Mouse (Mus musculus): ENCODE measurements at regions not wholly inside any gene's neighbourhood (a gene's known extent, or its start where the extent isn't known, plus 50 kb on each side); places are given as distances from the start of the nearest gene placed in this dataset.

- Histone ChIP-seq H3K27me3 (ENCODE audit: poor library complexity, severe bottlenecking) (no peaks in the 10 kb centered on the region), H3K9me3 (no peaks in the 10 kb centered on the region), H3K36me3 (replicated peaks) (no peaks in the 10 kb centered on the region), H3K4me1 (0 out of 2 replicates have a peak, but pooled peaks cover 4% of the 10 kb centered on the region), H3K27ac (no peak overlapping the region), H3K4me3 (no peak overlapping the region)
- DNase-seq (ENCODE audit: extremely low spot score, low spot score), result no peak
Observed at GRCm38 (mm10) chr16:15196855-15197254, 120.4 kb upstream of the Gm21897 start.

DNA sequence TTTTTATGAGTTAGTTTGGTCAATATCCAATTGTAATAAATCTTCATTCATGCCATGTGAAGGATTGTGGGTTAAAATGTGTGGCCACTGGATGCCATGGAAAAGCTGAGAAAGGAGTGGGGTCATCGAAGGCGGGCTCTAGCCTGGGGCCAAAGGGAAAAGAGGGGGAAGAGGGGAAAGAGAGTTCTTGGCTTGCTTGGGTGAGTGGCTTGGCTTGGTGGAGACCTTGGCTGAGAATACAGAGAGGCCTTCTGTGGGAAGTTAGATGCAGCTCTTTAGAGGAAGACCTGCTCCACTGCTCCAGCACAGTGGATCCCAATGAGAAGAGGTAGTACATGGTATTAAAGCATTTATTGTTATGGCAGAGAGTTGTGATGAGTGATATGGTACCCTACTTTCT lies 101.3 kb upstream of the Gm21897 start:
- no peak for DNase-seq (ENCODE audit: extremely low spot score, low spot score)
- 88% methylated on average over 2 of the region's 2 CpGs for WGBS
- no peak overlapping the region for H3K4me3 ChIP-seq
- H3K27me3 ChIP-seq (ENCODE audit: poor library complexity, severe bottlenecking), result no peaks in the 10 kb centered on the region
- H3K4me1 ChIP-seq, result no peaks in the 10 kb centered on the region
- H3K36me3 ChIP-seq (replicated peaks), result no peaks in the 10 kb centered on the region
- H3K9me3 ChIP-seq, result no peaks in the 10 kb centered on the region
- H3K27ac ChIP-seq, result no peak overlapping the region

GRCm38 (mm10) chr16:15220961-15221547 lies 96.2 kb upstream of the Gm21897 start:
- WGBS, result 73% methylated on average over 4 of the region's 4 CpGs

DNA sequence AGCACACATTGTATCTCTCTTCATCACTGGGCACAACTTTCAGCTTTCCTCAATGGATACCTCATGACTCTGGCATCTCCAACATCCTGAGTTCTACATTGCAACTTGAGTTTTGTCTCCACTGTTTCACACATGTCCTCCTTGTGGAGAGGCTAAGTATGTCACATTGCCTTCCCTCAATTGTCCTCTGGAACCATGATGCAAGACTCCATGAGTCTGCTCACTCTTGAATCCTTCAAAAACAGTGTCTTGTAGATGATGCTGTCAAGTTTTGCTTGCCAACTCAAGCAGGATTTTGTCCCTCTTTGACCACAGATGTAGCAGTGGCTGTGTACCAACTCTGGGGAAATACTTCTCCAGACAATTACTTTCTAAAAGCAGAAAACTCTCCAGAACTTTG lies 79.4 kb upstream of the Gm21897 start:
- Histone ChIP-seq H3K4me3 (no peak overlapping the region), H3K9me3 (no peaks in the 10 kb centered on the region), H3K27me3 (ENCODE audit: poor library complexity, severe bottlenecking) (no peaks in the 10 kb centered on the region), H3K27ac (no peak overlapping the region), H3K4me1 (no peaks in the 10 kb centered on the region), H3K36me3 (replicated peaks) (no peaks in the 10 kb centered on the region)
- DNase-seq (ENCODE audit: extremely low spot score, low spot score), result no peak

More at GRCm38 (mm10) chr16:15220961-15221547, 96.2 kb upstream of the Gm21897 start:
- Histone ChIP-seq H3K36me3 (replicated peaks) (no peaks in the 10 kb centered on the region), H3K4me3 (no peak overlapping the region), H3K27me3 (ENCODE audit: poor library complexity, severe bottlenecking) (no peaks in the 10 kb centered on the region), H3K27ac (no peak overlapping the region), H3K4me1 (no peaks in the 10 kb centered on the region), H3K9me3 (no peaks in the 10 kb centered on the region)
- DNase-seq (ENCODE audit: extremely low spot score, low spot score), result no peak

DNA sequence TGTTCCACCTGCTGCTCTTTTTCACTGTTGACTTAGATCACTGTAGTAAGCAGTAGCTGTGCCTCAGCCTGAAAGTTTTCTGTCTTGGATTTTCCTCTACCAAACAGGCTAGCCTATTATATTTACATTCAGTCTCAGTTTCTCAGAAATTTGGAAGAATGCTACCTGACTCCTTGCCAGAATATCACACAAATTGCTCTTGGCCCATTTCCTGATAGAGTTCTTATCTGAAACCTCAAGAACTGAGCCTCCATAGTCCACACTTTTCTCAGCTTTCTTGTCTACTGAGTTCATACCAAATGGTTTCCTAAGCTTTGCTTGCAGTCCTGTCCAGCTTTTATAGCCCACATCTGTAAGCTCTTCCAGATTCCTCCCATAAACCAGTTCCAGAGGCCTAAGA lies 78.8 kb upstream of the Gm21897 start:
- no peaks in the 10 kb centered on the region for H3K27me3 ChIP-seq (ENCODE audit: poor library complexity, severe bottlenecking)

DNA sequence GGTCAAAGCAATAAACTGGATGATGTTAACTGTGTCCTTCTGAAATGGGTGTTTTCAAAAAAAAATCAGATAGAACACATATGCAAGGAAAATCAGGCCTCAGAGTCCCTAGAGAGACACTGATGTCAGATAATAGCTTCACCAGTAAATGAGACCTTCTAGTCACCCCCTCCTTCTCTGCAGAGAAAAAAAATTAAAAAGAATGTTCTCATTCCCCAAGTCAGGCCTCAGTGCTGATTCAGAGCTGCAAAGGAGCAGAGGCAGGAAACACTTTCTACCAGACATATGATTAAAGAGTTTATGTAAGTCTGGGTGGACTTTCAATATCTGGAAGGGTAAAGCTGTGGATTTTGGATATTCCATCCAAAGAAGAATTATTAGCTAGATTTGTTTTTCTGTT lies 67.1 kb upstream of the Gm21897 start:
- Histone ChIP-seq H3K4me3 (no peak overlapping the region), H3K9me3 (no peaks in the 10 kb centered on the region), H3K36me3 (replicated peaks) (no peaks in the 10 kb centered on the region), H3K27ac (no peak overlapping the region), H3K4me1 (no peaks in the 10 kb centered on the region), H3K27me3 (ENCODE audit: poor library complexity, severe bottlenecking) (no peaks in the 10 kb centered on the region)
- no peak for DNase-seq (ENCODE audit: extremely low spot score, low spot score)

More for the DNA sequence above, 78.8 kb upstream of the Gm21897 start:
- Histone ChIP-seq H3K36me3 (replicated peaks) (no peaks in the 10 kb centered on the region), H3K27ac (no peak overlapping the region), H3K4me3 (no peak overlapping the region), H3K9me3 (no peaks in the 10 kb centered on the region), H3K4me1 (no peaks in the 10 kb centered on the region)
- DNase-seq (ENCODE audit: extremely low spot score, low spot score), result no peak

DNA sequence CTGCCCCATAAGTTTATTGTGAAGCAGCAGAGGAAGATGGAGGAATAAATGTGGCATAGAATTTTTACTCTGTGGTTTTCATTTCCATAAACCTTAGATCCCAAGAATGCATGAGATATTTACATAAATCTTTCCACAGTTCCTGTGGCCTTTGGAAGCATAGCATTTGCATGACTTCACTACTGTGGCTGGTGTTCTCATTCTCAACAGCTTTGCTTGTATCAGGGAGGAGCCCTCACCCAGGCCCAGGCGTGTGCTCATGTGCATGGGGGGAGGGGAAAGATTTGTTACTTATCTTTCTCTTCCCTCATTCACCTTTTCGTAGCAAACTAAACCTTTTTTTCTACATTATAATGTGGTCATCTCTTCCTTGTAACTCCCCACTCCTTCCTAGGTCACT lies 65.6 kb upstream of the Gm21897 start:
- Histone ChIP-seq H3K27ac (no peak overlapping the region), H3K9me3 (no peaks in the 10 kb centered on the region), H3K27me3 (ENCODE audit: poor library complexity, severe bottlenecking) (no peaks in the 10 kb centered on the region), H3K36me3 (replicated peaks) (no peaks in the 10 kb centered on the region), H3K4me1 (no peaks in the 10 kb centered on the region), H3K4me3 (no peak overlapping the region)
- DNase-seq (ENCODE audit: extremely low spot score, low spot score), result no peak
- WGBS, result 86% methylated on average over 2 of the region's 2 CpGs

- H3K27ac ChIP-seq, result no peak overlapping the region
- H3K36me3 ChIP-seq (replicated peaks), result no peaks in the 10 kb centered on the region
- 88% methylated on average over 6 of the region's 6 CpGs for WGBS
- H3K9me3 ChIP-seq, result no peaks in the 10 kb centered on the region
- DNase-seq (ENCODE audit: extremely low spot score, low spot score), result no peak
- H3K27me3 ChIP-seq (ENCODE audit: poor library complexity, severe bottlenecking), result no peaks in the 10 kb centered on the region
- H3K4me1 ChIP-seq, result no peaks in the 10 kb centered on the region
- H3K4me3 ChIP-seq, result no peak overlapping the region
Observed at GRCm38 (mm10) chr16:15252666-15253347, 64.5 kb upstream of the Gm21897 start.

- WGBS, result 82% methylated on average over 3 of the region's 3 CpGs
- Histone ChIP-seq H3K9me3 (no peaks in the 10 kb centered on the region), H3K4me3 (no peak overlapping the region), H3K27me3 (ENCODE audit: poor library complexity, severe bottlenecking) (no peaks in the 10 kb centered on the region), H3K36me3 (replicated peaks) (no peaks in the 10 kb centered on the region), H3K4me1 (no peaks in the 10 kb centered on the region), H3K27ac (no peak overlapping the region)
- DNase-seq (ENCODE audit: extremely low spot score, low spot score), result no peak
Observed at GRCm38 (mm10) chr16:15253348-15253693, 63.9 kb upstream of the Gm21897 start.

- no peaks in the 10 kb centered on the region for H3K36me3 ChIP-seq (replicated peaks)
- no peak for DNase-seq (ENCODE audit: extremely low spot score, low spot score)
- H3K9me3 ChIP-seq, result no peaks in the 10 kb centered on the region
- H3K4me3 ChIP-seq, result no peak overlapping the region
- H3K27ac ChIP-seq, result no peak overlapping the region
- no peaks in the 10 kb centered on the region for H3K4me1 ChIP-seq
- no peaks in the 10 kb centered on the region for H3K27me3 ChIP-seq (ENCODE audit: poor library complexity, severe bottlenecking)
- 97% methylated on average over 2 of the region's 2 CpGs for WGBS
Observed at GRCm38 (mm10) chr16:15254669-15255068, 62.6 kb upstream of the Gm21897 start.

DNA sequence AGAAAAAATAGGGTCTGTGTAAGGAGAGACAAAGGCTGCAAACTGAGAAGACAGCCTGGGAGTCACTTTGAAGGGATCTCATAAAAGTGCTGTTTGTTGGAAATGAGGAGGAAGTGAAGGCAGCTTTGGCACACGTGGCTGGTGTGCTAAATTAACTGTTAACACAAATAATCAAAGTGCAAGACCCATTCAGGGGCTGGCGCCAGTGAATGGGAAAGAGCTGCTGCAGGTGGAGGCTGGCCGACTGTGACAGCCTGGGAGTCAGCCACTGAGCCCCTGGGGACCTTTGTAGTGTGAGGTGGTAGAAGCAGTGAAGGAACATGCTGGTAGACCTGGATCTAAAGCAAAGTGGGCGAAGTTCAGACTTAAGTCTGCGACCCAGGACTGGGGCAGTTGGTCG lies 57.8 kb upstream of the Gm21897 start:
- Histone ChIP-seq H3K4me3 (no peak overlapping the region), H3K9me3 (no peaks in the 10 kb centered on the region), H3K27me3 (ENCODE audit: poor library complexity, severe bottlenecking) (no peaks in the 10 kb centered on the region), H3K27ac (no peak overlapping the region), H3K4me1 (no peaks in the 10 kb centered on the region), H3K36me3 (replicated peaks) (no peaks in the 10 kb centered on the region)
- whole genome bisulfite sequencing, result 67% methylated on average over 6 of the region's 6 CpGs
- no peak for DNase-seq (ENCODE audit: extremely low spot score, low spot score)

- WGBS, result 86% methylated on average over 4 of the region's 4 CpGs
Observed at GRCm38 (mm10) chr16:15260069-15260468, 57.2 kb upstream of the Gm21897 start.

More at GRCm38 (mm10) chr16:15260069-15260468, 57.2 kb upstream of the Gm21897 start:
- Histone ChIP-seq H3K4me1 (no peaks in the 10 kb centered on the region), H3K36me3 (replicated peaks) (no peaks in the 10 kb centered on the region), H3K4me3 (no peak overlapping the region), H3K9me3 (no peaks in the 10 kb centered on the region), H3K27ac (no peak overlapping the region), H3K27me3 (ENCODE audit: poor library complexity, severe bottlenecking) (no peaks in the 10 kb centered on the region)
- DNase-seq (ENCODE audit: extremely low spot score, low spot score), result no peak

Measured in forebrain, embryonic 10.5 days (tissue).